9 mouse cellular contexts compared by ENCODE assay signal in the genomic region with DNA sequence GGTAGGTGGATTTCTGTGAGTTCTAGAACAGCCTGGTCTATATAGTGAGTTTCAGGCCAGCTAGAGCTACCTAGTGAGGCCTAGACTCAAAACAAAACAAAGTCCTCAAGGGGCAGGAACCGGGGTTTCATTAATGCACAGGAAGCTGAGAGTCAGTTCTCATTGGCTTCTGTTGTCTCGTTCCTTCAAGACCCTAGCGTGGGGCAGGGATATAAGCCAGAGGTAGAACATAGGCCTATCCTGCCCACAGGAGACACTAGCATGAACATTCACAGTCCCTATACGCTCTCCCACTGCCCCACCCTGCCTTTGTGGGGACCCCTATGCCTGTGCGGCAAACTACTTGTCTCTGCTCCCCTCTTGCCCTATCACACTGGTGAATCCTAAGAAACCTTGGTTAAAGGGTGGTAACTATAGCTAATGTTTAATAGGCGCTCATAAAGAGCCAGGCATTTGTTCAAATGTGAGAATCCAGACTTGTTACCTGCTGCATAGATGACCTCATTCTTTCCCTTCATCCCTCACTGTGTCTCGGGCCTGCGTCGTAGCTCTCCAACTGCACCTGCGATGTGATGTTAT. TPM values are rescaled to one million over a fixed set of nuclear protein-coding genes. Genes with fewer than 3 reads are reported as not detected.
DNase-seq lines count a peak whose midpoint lies in the region; ATAC-seq and TF ChIP-seq lines count a peak whose summit lies in the region.
"Had no signal": no experiment of that assay in that cellular context is flagged by ENCODE, and none has a peak within 500 bp of the region (broad histone marks: within the 10 kb centered on the region; RNA-seq: fewer than 3 reads in every experiment).

No protein-coding gene starts in this region.

- no peak for TF ChIP-seq EP300 in heart, postnatal 0 days (IDR thresholded peaks at IDR 0.05; ENCODE audit: low read depth)

- peaks cover 73% of the 10 kb centered on the region for H3K4me1 ChIP-seq in embryonic facial prominence, embryonic 10.5 days
- peaks cover 86% of the 10 kb centered on the region for H3K4me1 ChIP-seq in heart, postnatal 0 days (ENCODE audit: control insufficient read depth, insufficient read depth)
- peaks cover 67% of the 10 kb centered on the region for H3K4me1 ChIP-seq in midbrain, embryonic 12.5 days

- peaks cover 17% of the 10 kb centered on the region for H3K36me3 ChIP-seq in embryonic facial prominence, embryonic 10.5 days (replicated peaks)
- peaks cover 28% of the 10 kb centered on the region for H3K36me3 ChIP-seq in heart, postnatal 0 days (replicated peaks; ENCODE audit: control insufficient read depth, insufficient read depth, low read length)
- peaks cover 21% of the 10 kb centered on the region; the same call in 1 of the 2 replicates for H3K36me3 ChIP-seq in midbrain, embryonic 12.5 days

- H3K4me2 ChIP-seq in heart, postnatal 0 days (ENCODE audit: low read depth, low read length): no peak overlapping the region
- no peak overlapping the region for H3K4me2 ChIP-seq in midbrain, embryonic 12.5 days (replicated peaks)

- peaks cover 5% of the 10 kb centered on the region; the same call in 1 of the 2 replicates for H3K27me3 ChIP-seq in embryonic facial prominence, embryonic 10.5 days (replicated peaks; ENCODE audit: low read depth, poor library complexity, severe bottlenecking)
- H3K27me3 ChIP-seq in heart, postnatal 0 days (ENCODE audit: control insufficient read depth, insufficient read depth, low read length): no peaks in the 10 kb centered on the region
- no peaks in the 10 kb centered on the region for H3K27me3 ChIP-seq in midbrain, embryonic 12.5 days

- no peak for TF ChIP-seq CTCF in heart, postnatal 0 days (IDR thresholded peaks at IDR 0.05; ENCODE audit: low read depth)

- 0 out of 2 replicates have a peak overlapping the region, but pooled peaks have one; percentile 0 for H3K9ac ChIP-seq in heart, postnatal 0 days (replicated peaks; ENCODE audit: low read depth, low read length)
- no peak overlapping the region for H3K9ac ChIP-seq in midbrain, embryonic 12.5 days (replicated peaks)

- 89% methylated on average over 10 of the region's 10 CpGs for WGBS in embryonic facial prominence, embryonic 10.5 days
- 76% methylated on average over 10 of the region's 10 CpGs for WGBS in heart, postnatal 0 days
- 87% methylated on average over 10 of the region's 10 CpGs for WGBS in midbrain, embryonic 12.5 days

- DNase-seq in kidney, adult 18-20 months: peak; percentile 52
- no peak for DNase-seq in kidney, adult 11 months
- DNase-seq in embryonic facial prominence, embryonic 10.5 days (ENCODE audit: low spot score): no peak
- no peak for DNase-seq in heart, postnatal 0 days (ENCODE audit: low spot score)
- no peak for DNase-seq in Muller cell, postnatal 12 days (ENCODE audit: inconsistent ontology term)
- DNase-seq in thymus, postnatal 25 days: no peak
- DNase-seq: lung, postnatal 4 days had no signal

- H3K27ac ChIP-seq in embryonic facial prominence, embryonic 10.5 days (replicated peaks): peak overlapping the region; percentile 61
- peak overlapping the region; percentile 96 for H3K27ac ChIP-seq in heart, postnatal 0 days (ENCODE audit: low read depth)
- H3K27ac ChIP-seq in midbrain, embryonic 12.5 days (replicated peaks): peak overlapping the region; percentile 94

- H3K4me3 ChIP-seq in embryonic facial prominence, embryonic 10.5 days: no peak overlapping the region
- H3K4me3 ChIP-seq in heart, postnatal 0 days (ENCODE audit: low read depth, low read length): no peak overlapping the region
- no peak overlapping the region for H3K4me3 ChIP-seq in midbrain, embryonic 12.5 days

- H3K9me3 ChIP-seq in embryonic facial prominence, embryonic 10.5 days: no peaks in the 10 kb centered on the region
- no peaks in the 10 kb centered on the region for H3K9me3 ChIP-seq in heart, postnatal 0 days (replicated peaks; ENCODE audit: control insufficient read depth, low read length)
- H3K9me3 ChIP-seq in midbrain, embryonic 12.5 days: no peaks in the 10 kb centered on the region

- ATAC-seq in heart, postnatal 0 days (ENCODE audit: insufficient read depth, low read depth): no peak
- no peak for ATAC-seq in midbrain, embryonic 12.5 days (ENCODE audit: low FRiP score, low read depth)

RNA-seq across cellular contexts. Expression of gene Thra, which starts 12.2 kb away (rescaled TPM):
- polyA plus RNA-seq in embryonic facial prominence, embryonic 10.5 days (2016; fragmentation: Nextera tagmentation; extraction: Ambion mirVana): 8.8 and 9.1 TPM in 2 replicates
- total RNA-seq in heart, postnatal 0 days (2014; rRNA removed; ENCODE audit: low replicate concordance): 188 and 234 TPM in 2 replicates
- polyA plus RNA-seq in heart, postnatal 0 days (2015; fragmentation: Nextera tagmentation; extraction: Ambion mirVana): 40.8 and 44.0 TPM in 2 replicates
- polyA plus RNA-seq in midbrain, embryonic 12.5 days (2016; fragmentation: Nextera tagmentation; extraction: Ambion mirVana): 45.3 and 47.6 TPM in 2 replicates

RNA-seq across cellular contexts. Expression of gene Nr1d1, which starts 22.5 kb away (rescaled TPM):
- 1.1 and 1.8 TPM in 2 replicates for polyA plus RNA-seq in embryonic facial prominence, embryonic 10.5 days (2016; fragmentation: Nextera tagmentation; extraction: Ambion mirVana)
- total RNA-seq in heart, postnatal 0 days (2014; rRNA removed; ENCODE audit: low replicate concordance): 21.0 and 24.3 TPM in 2 replicates
- 10.2 and 10.7 TPM in 2 replicates for polyA plus RNA-seq in heart, postnatal 0 days (2015; fragmentation: Nextera tagmentation; extraction: Ambion mirVana)
- polyA plus RNA-seq in midbrain, embryonic 12.5 days (2016; fragmentation: Nextera tagmentation; extraction: Ambion mirVana): 1.2 and 1.5 TPM in 2 replicates

RNA-seq across cellular contexts. Expression of gene Med24, which starts 23.4 kb away (rescaled TPM):
- polyA plus RNA-seq in embryonic facial prominence, embryonic 10.5 days (2016; fragmentation: Nextera tagmentation; extraction: Ambion mirVana): 73.9 and 78.1 TPM in 2 replicates
- 39.9 and 48.0 TPM in 2 replicates for total RNA-seq in heart, postnatal 0 days (2014; rRNA removed; ENCODE audit: low replicate concordance)
- polyA plus RNA-seq in heart, postnatal 0 days (2015; fragmentation: Nextera tagmentation; extraction: Ambion mirVana): 21.9 and 23.3 TPM in 2 replicates
- polyA plus RNA-seq in midbrain, embryonic 12.5 days (2016; fragmentation: Nextera tagmentation; extraction: Ambion mirVana): 96.5 and 97.7 TPM in 2 replicates

RNA-seq across cellular contexts. Expression of gene Msl1, which starts 42.7 kb away (rescaled TPM):
- polyA plus RNA-seq in embryonic facial prominence, embryonic 10.5 days (2016; fragmentation: Nextera tagmentation; extraction: Ambion mirVana): 23.4 and 23.5 TPM in 2 replicates
- total RNA-seq in heart, postnatal 0 days (2014; rRNA removed; ENCODE audit: low replicate concordance): 47.4 and 54.6 TPM in 2 replicates
- polyA plus RNA-seq in heart, postnatal 0 days (2015; fragmentation: Nextera tagmentation; extraction: Ambion mirVana): 11.3 and 12.6 TPM in 2 replicates
- polyA plus RNA-seq in midbrain, embryonic 12.5 days (2016; fragmentation: Nextera tagmentation; extraction: Ambion mirVana): 38.6 and 42.4 TPM in 2 replicates

RNA-seq across cellular contexts. Expression of gene Csf3, which starts 51.6 kb away (rescaled TPM):
- not detected in 2 replicates for polyA plus RNA-seq in embryonic facial prominence, embryonic 10.5 days (2016; fragmentation: Nextera tagmentation; extraction: Ambion mirVana)
- total RNA-seq in heart, postnatal 0 days (2014; rRNA removed; ENCODE audit: low replicate concordance): 0.23 TPM in 1 of 2 replicates, not detected in the other
- polyA plus RNA-seq in heart, postnatal 0 days (2015; fragmentation: Nextera tagmentation; extraction: Ambion mirVana): not detected in 2 replicates
- polyA plus RNA-seq in midbrain, embryonic 12.5 days (2016; fragmentation: Nextera tagmentation; extraction: Ambion mirVana): not detected in 2 replicates
- polyA plus RNA-seq: thymus, postnatal 0 days had no signal
